Mouse (Mus musculus) liver, adult 2 months (tissue): Measurements from ENCODE around the gene Tspan33.

Source experiments
- CTCF ChIP-seq: fragments of 200-500 bp; IDR thresholded peaks from 2 replicates; pipeline ENCODE4 v1.5.1; 2011; ENCODE audit warnings: low read depth, low read length, control low read depth
- POLR2A ChIP-seq: fragments of 200-500 bp; IDR thresholded peaks from 2 replicates; pipeline ENCODE4 v1.6.1; 2011; ENCODE audit warnings: low read length, control low read depth; ENCODE audit not compliant: insufficient read depth; ENCODE audit errors: extremely low read depth

DNA sequence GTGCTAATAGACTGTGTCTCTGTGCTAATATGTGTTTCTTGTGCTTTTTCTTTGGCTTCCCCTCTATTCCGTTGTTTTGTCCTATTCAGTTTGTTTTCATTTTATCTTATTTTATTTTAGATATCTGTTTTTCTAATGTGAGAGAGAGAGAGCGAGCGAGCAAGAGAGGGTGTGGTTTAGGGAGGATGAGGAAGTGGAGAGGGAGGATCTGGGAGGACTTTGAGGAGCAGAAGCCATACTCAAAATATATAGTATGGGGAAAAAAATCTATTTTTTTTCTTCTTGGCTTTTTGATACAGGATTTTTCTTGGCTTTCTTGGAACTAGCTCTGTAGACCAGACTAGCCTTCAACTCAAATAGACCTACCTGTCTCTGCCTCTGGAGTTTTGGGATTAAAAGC is 34.0 kb downstream of the Tspan33 start:
- TF ChIP-seq CTCF = no peak
- TF ChIP-seq POLR2A = no peak
